Mouse (Mus musculus): ENCODE results near the gene Hyal2.

DNA sequence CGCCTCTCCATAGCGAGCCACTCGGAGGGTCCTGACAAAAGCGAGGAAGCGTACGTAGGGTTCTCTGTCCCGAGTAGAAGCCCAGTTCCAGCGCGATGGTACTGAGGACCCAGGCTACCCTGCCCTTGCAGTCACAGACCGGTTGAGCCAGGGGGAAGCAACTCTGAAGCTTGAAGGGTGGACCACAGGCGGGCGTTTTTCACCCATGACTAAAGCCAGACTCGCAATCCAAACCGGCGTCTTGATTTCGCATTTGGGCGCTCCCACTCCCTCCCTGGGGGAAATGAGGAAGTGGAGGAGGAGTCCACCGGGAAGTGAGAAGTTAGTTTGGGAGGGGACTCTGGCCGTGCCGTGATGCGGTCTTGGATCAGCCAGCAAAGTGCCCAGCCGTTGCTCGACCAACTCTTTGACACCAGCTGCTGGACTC lies 12.7 kb upstream of the Hyal2 start:
- TF ChIP-seq GATA1 (IDR thresholded peaks at IDR 0.05; ENCODE audit: low read length) (no peak), TAL1 (IDR thresholded peaks at IDR 0.05; ENCODE audit: low read length) (no peak)
